Mouse (Mus musculus) embryonic facial prominence, embryonic 11.5 days (tissue): ENCODE measurements around the gene Exoc3l. TPM values are rescaled to one million over a fixed set of nuclear protein-coding genes. Genes with fewer than 3 reads are reported as not detected.

ENCODE experiments used
- ATAC-seq: fragments of 200-750 bp; cut with Nextera tagmentation; replicated peaks from 2 replicates; pipeline ENCODE4 v1.8.0; 2017; ENCODE audit warnings: low read depth; ENCODE audit not compliant: insufficient number of reproducible peaks, low FRiP score, low TSS enrichment
- DNase-seq: peaks from one replicate; pipeline ENCODE4 v3.0.0-alpha.2; 2015; ENCODE audit warnings: low spot score
- H3K27ac ChIP-seq: fragments of 300-500 bp; sonication (generic); replicated peaks from 2 replicates; pipeline ENCODE4 v1.5.1; 2014; ENCODE audit warnings: mild to moderate bottlenecking, low read depth, low read length, control low read depth
- H3K27me3 ChIP-seq: fragments of 300-500 bp; sonication (generic); 2 replicates; pipeline ENCODE4 v1.6.1; 2014; ENCODE audit warnings: mild to moderate bottlenecking, low read length, moderate library complexity, mixed read lengths; ENCODE audit not compliant: control insufficient read depth, insufficient read depth
- H3K36me3 ChIP-seq: fragments of 300-500 bp; sonication (generic); replicated peaks from 2 replicates; pipeline ENCODE4 v1.6.1; 2014; ENCODE audit warnings: low read depth, mild to moderate bottlenecking, low read length, moderate library complexity, mixed read lengths; ENCODE audit not compliant: control insufficient read depth, insufficient read depth
- H3K4me1 ChIP-seq: fragments of 300-500 bp; sonication (generic); 2 replicates; pipeline ENCODE4 v1.6.1; 2014; ENCODE audit warnings: low read length, mixed read lengths; ENCODE audit not compliant: control insufficient read depth, insufficient read depth
- H3K4me2 ChIP-seq: fragments of 300-500 bp; sonication (generic); 2 replicates; pipeline ENCODE4 v1.6.1; 2014; ENCODE audit warnings: low read depth, mild to moderate bottlenecking, control low read depth, low read length, moderate library complexity
- H3K4me3 ChIP-seq: fragments of 300-500 bp; sonication (generic); 2 replicates; pipeline ENCODE4 v1.5.1; 2014; ENCODE audit warnings: low read depth, low read length, control low read depth
- H3K9ac ChIP-seq: fragments of 300-500 bp; sonication (generic); replicated peaks from 2 replicates; pipeline ENCODE4 v1.6.1; 2014; ENCODE audit warnings: mild to moderate bottlenecking, control low read depth, low read length
- H3K9me3 ChIP-seq: fragments of 300-500 bp; sonication (generic); replicated peaks from 2 replicates; pipeline ENCODE4 v1.6.1; 2016; ENCODE audit warnings: mild to moderate bottlenecking, low read length, inconsistent platforms, mixed read lengths; ENCODE audit not compliant: control insufficient read depth
- WGBS: fragments of 180-500 bp; shearing (Covaris S2); extraction: QIAGEN DNeasy Blood & Tissue Kit; methylation state at CpG from one replicate; pipeline ENCODE4 v1.1.7; 2014; 5-methylcytosine and 5-hydroxymethylcytosine counted together
- polyA plus RNA-seq: library from polyadenylated mRNA; unstranded; fragments of >200 nt; fragmentation: Nextera tagmentation; extraction: Ambion mirVana; gene quantifications from 2 replicates; pipeline ENCODE4 v1.2.1, GENCODE M21; 2014

Exoc3l gene
- 7.2 and 8.2 TPM in 2 replicates for polyA plus RNA-seq

DNA sequence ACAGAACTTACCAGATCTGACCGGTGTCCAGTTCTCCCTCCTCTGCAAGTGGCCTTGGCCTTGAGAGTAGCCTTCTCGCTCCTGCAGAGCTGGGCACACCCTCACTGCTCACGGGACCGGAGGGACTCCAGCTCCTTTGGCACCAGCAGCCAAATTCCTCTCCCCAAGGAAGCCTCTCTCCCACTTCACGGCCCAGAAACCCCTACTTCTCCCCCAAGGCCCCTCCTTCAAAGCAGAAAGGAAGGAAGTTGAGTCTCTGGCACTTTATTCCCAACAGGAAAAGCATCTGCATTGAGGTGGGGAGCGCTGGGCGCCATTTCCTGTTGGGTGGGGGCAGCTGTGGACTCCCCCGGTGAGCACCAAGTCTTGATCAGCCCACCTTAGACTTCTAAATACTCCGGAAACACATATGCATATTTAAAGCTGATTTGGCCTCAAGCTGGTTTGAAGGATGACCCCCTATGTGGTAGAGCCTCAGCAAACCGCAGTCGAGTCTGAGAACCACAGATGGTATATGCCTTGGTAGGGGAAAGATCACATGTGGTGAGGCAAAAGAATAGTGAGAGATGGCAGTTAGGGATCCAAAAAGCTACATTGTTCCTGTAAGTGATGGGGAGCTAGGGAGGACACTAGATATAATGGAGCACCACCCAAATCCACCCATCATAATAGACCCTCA is at the start of gene Exoc3l:
Gene Exoc3l, minus strand, starts transcription at position 207 of the 679 bp plus-strand sequence.
- Histone ChIP-seq H3K36me3 (no peaks in the 10 kb centered on the region; the same call in 1 of the 2 replicates), H3K9me3 (no peaks in the 10 kb centered on the region), H3K4me2 (peak within 1 kb of the TSS; percentile 86; the same call in 1 of the 2 replicates), H3K4me3 (no peak within 1 kb of the TSS), H3K27me3 (no peaks in the 10 kb centered on the region), H3K4me1 (peaks cover 5% of the 10 kb centered on the region), H3K27ac (no peak within 1 kb of the TSS; the same call in 1 of the 2 replicates), H3K9ac (peak within 1 kb of the TSS; percentile 92)
- no peak for DNase-seq
- no peak for ATAC-seq
- WGBS, result 63% methylated on average over 11 of the region's 11 CpGs

- Histone ChIP-seq H3K36me3 (no peaks in the 10 kb centered on the region), H3K27ac (no peak overlapping the region), H3K9ac (no peak overlapping the region), H3K9me3 (no peaks in the 10 kb centered on the region), H3K4me3 (no peak overlapping the region), H3K4me2 (no peak overlapping the region), H3K4me1 (peaks cover 9% of the 10 kb centered on the region), H3K27me3 (no peaks in the 10 kb centered on the region)
- ATAC-seq (no peak), DNase-seq (no peak)
- WGBS, result 37% methylated on average over 7 of the region's 7 CpGs
Measured at GRCm38 (mm10) chr8:105345061-105345975, 49.4 kb upstream of the Exoc3l start.

GRCm38 (mm10) chr8:105343791-105344574 is 48.1 kb upstream of the Exoc3l start:
- DNase-seq (no peak), ATAC-seq (no peak)
- Histone ChIP-seq H3K27ac (no peak overlapping the region), H3K27me3 (no peaks in the 10 kb centered on the region), H3K36me3 (no peaks in the 10 kb centered on the region), H3K4me1 (peaks cover 9% of the 10 kb centered on the region), H3K9ac (no peak overlapping the region), H3K9me3 (no peaks in the 10 kb centered on the region), H3K4me2 (no peak overlapping the region), H3K4me3 (no peak overlapping the region)
- 80% methylated on average over 8 of the region's 8 CpGs for WGBS

- H3K27me3 ChIP-seq, result no peaks in the 10 kb centered on the region
- peaks cover 9% of the 10 kb centered on the region for H3K4me1 ChIP-seq
- DNase-seq (no peak), ATAC-seq (no peak)
- no peak overlapping the region for H3K27ac ChIP-seq
- no peaks in the 10 kb centered on the region for H3K36me3 ChIP-seq
- 77% methylated on average over 4 of the region's 4 CpGs for WGBS
- no peaks in the 10 kb centered on the region for H3K9me3 ChIP-seq
- no peak overlapping the region for H3K4me2 ChIP-seq
- no peak overlapping the region for H3K4me3 ChIP-seq
- no peak overlapping the region for H3K9ac ChIP-seq
Measured at GRCm38 (mm10) chr8:105342768-105343167, 46.9 kb upstream of the Exoc3l start.

GRCm38 (mm10) chr8:105341399-105341798 is 45.5 kb upstream of the Exoc3l start:
- WGBS, result 42% methylated on average over 8 of the region's 8 CpGs
- no peak overlapping the region for H3K4me2 ChIP-seq
- no peak for DNase-seq

DNA sequence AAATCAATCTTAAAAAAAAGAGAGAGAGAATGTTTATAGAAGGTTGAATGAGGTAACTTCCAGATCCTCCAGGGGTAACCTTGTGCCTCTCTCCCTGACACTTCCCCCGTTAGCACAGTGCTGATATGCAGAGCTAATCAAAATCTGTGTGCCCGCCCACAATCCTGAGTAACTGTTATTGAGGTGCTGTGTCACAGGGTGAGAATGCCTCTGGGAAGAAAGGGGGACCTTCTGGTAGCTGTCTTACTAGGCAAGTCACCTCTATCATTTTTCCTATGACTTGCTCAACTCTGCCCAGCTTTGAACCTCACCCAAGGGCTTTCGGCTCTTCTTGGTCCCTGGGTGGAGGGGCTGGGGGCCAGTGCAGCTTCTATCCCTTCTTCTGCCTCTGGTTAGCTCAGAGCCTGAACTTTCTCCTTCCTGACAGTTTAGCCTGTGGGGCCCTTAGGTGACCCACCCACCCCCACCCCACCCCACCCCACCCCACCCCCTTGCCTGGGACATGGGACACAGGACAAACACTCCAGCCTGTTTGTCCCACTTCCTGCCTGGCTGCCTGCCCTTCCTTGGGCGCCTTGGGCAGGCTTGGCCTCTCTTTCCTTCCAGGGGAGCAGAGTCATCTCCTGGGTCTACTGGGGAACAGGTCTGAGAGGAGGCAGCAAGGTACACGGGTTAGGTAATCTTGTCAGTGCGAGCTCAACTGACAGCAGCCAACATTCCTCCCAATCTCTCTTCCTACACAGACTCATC is 44.2 kb upstream of the Exoc3l start:
- Histone ChIP-seq H3K4me3 (no peak overlapping the region), H3K36me3 (peaks cover 3% of the 10 kb centered on the region; the same call in 1 of the 2 replicates), H3K9me3 (no peaks in the 10 kb centered on the region), H3K27me3 (no peaks in the 10 kb centered on the region), H3K9ac (no peak overlapping the region), H3K4me1 (no peaks in the 10 kb centered on the region; the same call in 1 of the 2 replicates), H3K27ac (no peak overlapping the region), H3K4me2 (no peak overlapping the region)
- 77% methylated on average over 6 of the region's 6 CpGs for WGBS
- ATAC-seq (no peak), DNase-seq (no peak)

More at GRCm38 (mm10) chr8:105341399-105341798, 45.5 kb upstream of the Exoc3l start:
- Histone ChIP-seq H3K27ac (no peak overlapping the region), H3K9me3 (no peaks in the 10 kb centered on the region), H3K4me3 (no peak overlapping the region), H3K9ac (no peak overlapping the region), H3K27me3 (no peaks in the 10 kb centered on the region), H3K36me3 (peaks cover 2% of the 10 kb centered on the region; the same call in 1 of the 2 replicates), H3K4me1 (peaks cover 6% of the 10 kb centered on the region)
- no peak for ATAC-seq

DNA sequence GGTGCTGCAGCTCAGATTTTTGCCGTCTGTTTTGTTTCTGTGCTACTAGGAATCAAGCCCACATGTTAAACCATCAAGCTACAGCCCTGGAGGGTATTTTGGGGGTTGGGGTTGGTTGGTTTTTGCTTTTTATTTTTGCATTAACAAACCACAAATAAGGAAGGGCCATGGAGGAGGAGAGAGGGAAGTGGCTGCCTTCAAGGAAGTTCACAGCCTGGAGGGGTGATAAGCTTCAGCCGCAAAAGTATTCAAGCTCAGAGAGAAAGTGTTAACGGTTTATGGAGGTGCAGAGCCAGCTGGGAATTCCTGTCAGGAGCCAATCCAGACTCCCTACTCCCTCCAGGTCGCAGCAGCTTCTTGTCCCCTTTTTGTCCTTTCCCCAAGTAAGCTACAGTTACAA is 43.1 kb upstream of the Exoc3l start:
- no peaks in the 10 kb centered on the region for H3K9me3 ChIP-seq
- H3K27me3 ChIP-seq, result no peaks in the 10 kb centered on the region
- no peak overlapping the region for H3K4me2 ChIP-seq
- no peak overlapping the region for H3K4me3 ChIP-seq
- H3K36me3 ChIP-seq, result peaks cover 3% of the 10 kb centered on the region; the same call in 1 of the 2 replicates
- WGBS, result 42% methylated on average over 4 of the region's 4 CpGs
- DNase-seq (no peak), ATAC-seq (no peak)
- H3K27ac ChIP-seq, result 0 out of 2 replicates have a peak overlapping the region, but pooled peaks have one; percentile 8
- no peaks in the 10 kb centered on the region for H3K4me1 ChIP-seq
- 0 out of 2 replicates have a peak overlapping the region, but pooled peaks have one; percentile 18 for H3K9ac ChIP-seq
